ENCODE assay signal across 8 mouse cellular contexts in genomic region chr4:124693135-124693894, GRCm38 (mm10). TPM values are rescaled to one million over a fixed set of nuclear protein-coding genes. Genes with fewer than 3 reads are reported as not detected.
A peak's percentile ranks its signal among the peaks of the same experiment; 100 is the strongest.
DNase-seq lines count a peak whose midpoint lies in the region; ATAC-seq and TF ChIP-seq lines count a peak whose summit lies in the region.

TSS of gene Utp11 (minus strand) at chr4:124693600.

- no peaks in the 10 kb centered on the region for H3K9me3 ChIP-seq in embryonic facial prominence, embryonic 14.5 days (ENCODE audit: control insufficient read depth, low read length)
- H3K9me3 ChIP-seq in limb, embryonic 13.5 days: no peaks in the 10 kb centered on the region
- H3K9me3 ChIP-seq in midbrain, embryonic 15.5 days: no peaks in the 10 kb centered on the region

- peak; percentile 24; the same call in 1 of the 2 replicates for TF ChIP-seq POLR2A in bone marrow, adult 2 months (IDR thresholded peaks at IDR 0.05; ENCODE audit: borderline replicate concordance, control insufficient read depth, low read depth, low read length)

- TF ChIP-seq CTCF in bone marrow, adult 2 months (IDR thresholded peaks at IDR 0.05; ENCODE audit: control insufficient read depth, insufficient read depth, low read length): no peak

- under 1% methylated on average over 43 of the region's 43 CpGs for WGBS in bone marrow, adult 2 months
- WGBS in embryonic facial prominence, embryonic 14.5 days: under 1% methylated on average over 38 of the region's 43 CpGs
- WGBS in limb, embryonic 13.5 days: under 1% methylated on average over 43 of the region's 43 CpGs
- under 1% methylated on average over 43 of the region's 43 CpGs for WGBS in midbrain, embryonic 15.5 days

- peak within 1 kb of the TSS; percentile 75 for H3K4me3 ChIP-seq in bone marrow, adult 2 months (replicated peaks; ENCODE audit: control insufficient read depth, low read depth, low read length)
- H3K4me3 ChIP-seq in embryonic facial prominence, embryonic 14.5 days (ENCODE audit: low read depth, low read length): peak within 1 kb of the TSS; percentile 95
- H3K4me3 ChIP-seq in limb, embryonic 13.5 days: peak within 1 kb of the TSS; percentile 88
- H3K4me3 ChIP-seq in midbrain, embryonic 15.5 days: peak within 1 kb of the TSS; percentile 75

- no peaks in the 10 kb centered on the region for H3K27me3 ChIP-seq in embryonic facial prominence, embryonic 14.5 days (replicated peaks; ENCODE audit: control insufficient read depth, insufficient read depth, low read length)
- H3K27me3 ChIP-seq in limb, embryonic 13.5 days: 0 out of 2 replicates have a peak, but pooled peaks cover 3% of the 10 kb centered on the region
- peaks cover 9% of the 10 kb centered on the region; the same call in 1 of the 2 replicates for H3K27me3 ChIP-seq in midbrain, embryonic 15.5 days (replicated peaks)

- peaks cover 10% of the 10 kb centered on the region; the same call in 1 of the 2 replicates for H3K36me3 ChIP-seq in embryonic facial prominence, embryonic 14.5 days (ENCODE audit: control insufficient read depth, insufficient read depth, low read length)
- H3K36me3 ChIP-seq in limb, embryonic 13.5 days: 0 out of 2 replicates have a peak, but pooled peaks cover 6% of the 10 kb centered on the region
- no peaks in the 10 kb centered on the region for H3K36me3 ChIP-seq in midbrain, embryonic 15.5 days (replicated peaks)

- peak within 1 kb of the TSS; percentile 91 for H3K9ac ChIP-seq in embryonic facial prominence, embryonic 14.5 days (ENCODE audit: low read depth, low read length)
- peak within 1 kb of the TSS; percentile 95 for H3K9ac ChIP-seq in limb, embryonic 13.5 days
- peak within 1 kb of the TSS; percentile 85 for H3K9ac ChIP-seq in midbrain, embryonic 15.5 days

- peak within 1 kb of the TSS; percentile 26 for H3K27ac ChIP-seq in bone marrow, adult 2 months (ENCODE audit: control insufficient read depth, insufficient read depth, low read depth, low read length, poor library complexity)
- peak within 1 kb of the TSS; percentile 77 for H3K27ac ChIP-seq in embryonic facial prominence, embryonic 14.5 days (replicated peaks; ENCODE audit: low read depth, low read length)
- H3K27ac ChIP-seq in limb, embryonic 13.5 days: peak within 1 kb of the TSS; percentile 73
- peak within 1 kb of the TSS; percentile 74 for H3K27ac ChIP-seq in midbrain, embryonic 15.5 days

- peak within 1 kb of the TSS; percentile 63 for H3K4me2 ChIP-seq in embryonic facial prominence, embryonic 14.5 days (ENCODE audit: low read depth, low read length)
- H3K4me2 ChIP-seq in limb, embryonic 13.5 days (replicated peaks): peak within 1 kb of the TSS; percentile 88
- H3K4me2 ChIP-seq in midbrain, embryonic 15.5 days: peak within 1 kb of the TSS; percentile 76

- no peaks in the 10 kb centered on the region; the same call in 1 of the 2 replicates for H3K4me1 ChIP-seq in bone marrow, adult 2 months (ENCODE audit: control insufficient read depth, insufficient read depth, low read length)
- peaks cover 10% of the 10 kb centered on the region for H3K4me1 ChIP-seq in embryonic facial prominence, embryonic 14.5 days (ENCODE audit: control insufficient read depth, insufficient read depth, low read length)
- peaks cover 31% of the 10 kb centered on the region for H3K4me1 ChIP-seq in limb, embryonic 13.5 days
- peaks cover 25% of the 10 kb centered on the region for H3K4me1 ChIP-seq in midbrain, embryonic 15.5 days

- DNase-seq in B cell, adult 2 months: peak; percentile 83
- DNase-seq in embryonic facial prominence, embryonic 14.5 days (ENCODE audit: low spot score): peak; percentile 97
- peak; percentile 90 for DNase-seq in heart, adult 8-10 months (ENCODE audit: low spot score)
- DNase-seq in kidney, adult 9 months: peak; percentile 97
- DNase-seq in spleen, postnatal 10 days (ENCODE audit: low spot score in 2 of 2): peak; percentile 79 to 87

- ATAC-seq in embryonic facial prominence, embryonic 14.5 days (ENCODE audit: low read depth): peak; percentile 97
- ATAC-seq in limb, embryonic 13.5 days (ENCODE audit: low FRiP score, low read depth): peak; percentile 97
- peak; percentile 97 for ATAC-seq in midbrain, embryonic 15.5 days (replicated peaks)

RNA-seq across cellular contexts. Expression of gene Utp11, which starts in this region (rescaled TPM):
- polyA plus RNA-seq in bone marrow, adult 2 months (2011; ENCODE audit: insufficient read depth, insufficient read length, low replicate concordance, missing spikeins): 16.0 and 26.9 TPM in 2 replicates
- 58.6 and 62.7 TPM in 2 replicates for polyA plus RNA-seq in embryonic facial prominence, embryonic 14.5 days (2014; fragmentation: Nextera tagmentation; extraction: Ambion mirVana)
- total RNA-seq in heart, adult 8-10 months (2022): 10 to 100 TPM; 12.4 to 14.5 (median 13.7) TPM
- 84.4 and 87.9 TPM in 2 replicates for polyA plus RNA-seq in limb, embryonic 13.5 days (2015; fragmentation: Nextera tagmentation; extraction: Ambion mirVana)
- 36.8 and 41.8 TPM in 2 replicates for polyA plus RNA-seq in midbrain, embryonic 15.5 days (2015; fragmentation: Nextera tagmentation; extraction: Ambion mirVana)

Comparison
In these comparisons a context has a peak if more than half of its experiments do, and no peak if none do; other contexts are left out.
1. Peak in every context shown above with its lines: DNase-seq, ATAC-seq, H3K4me3 ChIP-seq and H3K27ac ChIP-seq.
2. H3K27ac ChIP-seq: peak in every context shown above with its lines; median percentile 77 in embryonic facial prominence, embryonic 14.5 days; 74 in midbrain, embryonic 15.5 days; 73 in limb, embryonic 13.5 days; 26 in bone marrow, adult 2 months.